8 mouse cellular contexts compared by ENCODE assay signal in genomic region chr8:105298351-105299252, GRCm38 (mm10). TPM values are rescaled to one million over a fixed set of nuclear protein-coding genes. Genes with fewer than 3 reads are reported as not detected.
A peak's percentile ranks its signal among the peaks of the same experiment; 100 is the strongest.
DNase-seq lines count a peak whose midpoint lies in the region; ATAC-seq and TF ChIP-seq lines count a peak whose summit lies in the region.

No protein-coding gene starts in this region.

- intact Hi-C loops in gastrocnemius, adult 2 months (cut with DNase I), result loop anchor here (2.0 kb wide), 1 partner anchor 28 kb away; the partner anchor contains the start of genes Lrrc29 and Tmem208
- intact Hi-C loops in gastrocnemius, postnatal 36 days (cut with DNase I), result no loop called here

- 64% methylated on average over 18 of the region's 18 CpGs for WGBS in forebrain, embryonic 14.5 days
- 26% methylated on average over 18 of the region's 18 CpGs for WGBS in liver, embryonic 13.5 days (ENCODE audit: insufficient replicate concordance)

- H3K4me2 ChIP-seq in forebrain, embryonic 14.5 days (ENCODE audit: low read length), result peak overlapping the region; percentile 92
- peak overlapping the region; percentile 95 for H3K4me2 ChIP-seq in liver, embryonic 13.5 days

- peaks cover 49% of the 10 kb centered on the region for H3K36me3 ChIP-seq in forebrain, embryonic 14.5 days (ENCODE audit: control insufficient read depth, insufficient read depth, low read length)
- peaks cover 50% of the 10 kb centered on the region for H3K36me3 ChIP-seq in liver, embryonic 13.5 days

- H3K9me3 ChIP-seq in forebrain, embryonic 14.5 days (replicated peaks; ENCODE audit: control insufficient read depth, low read length), result no peaks in the 10 kb centered on the region
- no peaks in the 10 kb centered on the region for H3K9me3 ChIP-seq in liver, embryonic 13.5 days (replicated peaks)

- no peaks in the 10 kb centered on the region for H3K27me3 ChIP-seq in forebrain, embryonic 14.5 days (replicated peaks; ENCODE audit: control insufficient read depth, insufficient read depth, low read length)
- no peaks in the 10 kb centered on the region; the same call in 1 of the 2 replicates for H3K27me3 ChIP-seq in liver, embryonic 13.5 days

- TF ChIP-seq CTCF in gastrocnemius, adult 2 months (IDR thresholded peaks at IDR 0.05), result no peak

- ATAC-seq in forebrain, embryonic 14.5 days, result no peak
- ATAC-seq in liver, embryonic 13.5 days (ENCODE audit: low read depth), result peak; percentile 15; the same call in 1 of the 2 replicates

- H3K4me1 ChIP-seq in forebrain, embryonic 14.5 days (ENCODE audit: control insufficient read depth, insufficient read depth, low read length), result peaks cover 15% of the 10 kb centered on the region
- peaks cover 71% of the 10 kb centered on the region for H3K4me1 ChIP-seq in liver, embryonic 13.5 days (replicated peaks)

- H3K9ac ChIP-seq in forebrain, embryonic 14.5 days (ENCODE audit: low read length), result peak overlapping the region; percentile 91
- peak overlapping the region; percentile 99 for H3K9ac ChIP-seq in liver, embryonic 13.5 days

- DNase-seq in gastrocnemius, adult 2 months, result peak; percentile 31
- no peak for DNase-seq in gastrocnemius, postnatal 36 days
- DNase-seq in A20 (ENCODE audit: low read depth, low spot score), result peak; percentile 47
- DNase-seq in forebrain, embryonic 14.5 days (ENCODE audit: low spot score), result no peak
- no peak for DNase-seq in liver, embryonic 13.5 days
- DNase-seq in thymus, postnatal 25 days, result peak; percentile 58
- DNase-seq in adrenal gland, adult 8-10 months, result no peak
- DNase-seq in adrenal gland, adult 18-20 months (ENCODE audit: low spot score in 2 of 2), result no peak

- H3K4me3 ChIP-seq in gastrocnemius, adult 2 months, result peak overlapping the region; percentile 99
- peak overlapping the region; percentile 97 for H3K4me3 ChIP-seq in forebrain, embryonic 14.5 days (ENCODE audit: low read depth, low read length)
- peak overlapping the region; percentile 99 for H3K4me3 ChIP-seq in liver, embryonic 13.5 days (replicated peaks)

- H3K27ac ChIP-seq in gastrocnemius, adult 2 months, result peak overlapping the region; percentile 91
- H3K27ac ChIP-seq in forebrain, embryonic 14.5 days (ENCODE audit: low read depth, low read length), result no peak overlapping the region
- H3K27ac ChIP-seq in liver, embryonic 13.5 days, result peak overlapping the region; percentile 97

RNA-seq across cellular contexts. Expression of gene E2f4, which starts 1.1 kb away (rescaled TPM):
- total RNA-seq in gastrocnemius, adult 2 months (2021), result 10 to 100 TPM; 26.8 to 29.7 TPM
- 10 to 100 TPM; 21.1 to 25.2 TPM for total RNA-seq in gastrocnemius, postnatal 36 days (2021)
- 50.8 and 51.9 TPM in 2 replicates for polyA plus RNA-seq in forebrain, embryonic 14.5 days (2014; fragmentation: Nextera tagmentation; extraction: Ambion mirVana)
- 187 and 232 TPM in 2 replicates for polyA plus RNA-seq in liver, embryonic 13.5 days (2015; fragmentation: Nextera tagmentation; extraction: Ambion mirVana)
- 10 to 100 TPM; 39.5 to 53.6 (median 42.0) TPM for total RNA-seq in adrenal gland, adult 8-10 months (2022)
- total RNA-seq in adrenal gland, adult 18-20 months (2021), result 10 to 100 TPM; 43.2 to 44.9 TPM

RNA-seq across cellular contexts. Expression of gene Exoc3l, which starts 2.7 kb away (rescaled TPM):
- 1 to 10 TPM in 1 of 2 experiments, under 1 TPM in 1; 0.84 to 2.3 TPM for total RNA-seq in gastrocnemius, adult 2 months (2021)
- total RNA-seq in gastrocnemius, postnatal 36 days (2021), result 1 to 10 TPM; 1.5 to 2.6 TPM
- polyA plus RNA-seq in forebrain, embryonic 14.5 days (2014; fragmentation: Nextera tagmentation; extraction: Ambion mirVana), result 8.3 and 8.8 TPM in 2 replicates
- polyA plus RNA-seq in liver, embryonic 13.5 days (2015; fragmentation: Nextera tagmentation; extraction: Ambion mirVana), result 6.2 and 6.7 TPM in 2 replicates
- total RNA-seq in adrenal gland, adult 8-10 months (2022), result 10 to 100 TPM; 20.0 to 57.6 (median 36.8) TPM
- total RNA-seq in adrenal gland, adult 18-20 months (2021), result 10 to 100 TPM; 15.6 to 17.2 TPM

RNA-seq across cellular contexts. Expression of gene Elmo3, which starts 6.8 kb away (rescaled TPM):
- total RNA-seq in gastrocnemius, adult 2 months (2021), result 1 to 10 TPM; 1.2 to 1.6 TPM
- under 1 TPM; 0.66 to 0.94 TPM for total RNA-seq in gastrocnemius, postnatal 36 days (2021)
- polyA plus RNA-seq in forebrain, embryonic 14.5 days (2014; fragmentation: Nextera tagmentation; extraction: Ambion mirVana), result 0.70 and 0.82 TPM in 2 replicates
- polyA plus RNA-seq in liver, embryonic 13.5 days (2015; fragmentation: Nextera tagmentation; extraction: Ambion mirVana), result 2.1 and 2.8 TPM in 2 replicates
- total RNA-seq in adrenal gland, adult 8-10 months (2022), result 10 to 100 TPM in 2 of 4 experiments, 1 to 10 TPM in 2; 7.0 to 14.0 (median 9.3) TPM
- total RNA-seq in adrenal gland, adult 18-20 months (2021), result 1 to 10 TPM; 4.5 to 6.9 TPM

RNA-seq across cellular contexts. Expression of gene 4931428F04Rik, which starts 8.9 kb away (rescaled TPM):
- under 1 TPM; 0.33 to 0.98 TPM for total RNA-seq in gastrocnemius, adult 2 months (2021)
- under 1 TPM; 0.35 to 0.82 TPM for total RNA-seq in gastrocnemius, postnatal 36 days (2021)
- polyA plus RNA-seq in forebrain, embryonic 14.5 days (2014; fragmentation: Nextera tagmentation; extraction: Ambion mirVana), result 67.9 and 69.5 TPM in 2 replicates
- 0.60 and 1.1 TPM in 2 replicates for polyA plus RNA-seq in liver, embryonic 13.5 days (2015; fragmentation: Nextera tagmentation; extraction: Ambion mirVana)
- total RNA-seq in adrenal gland, adult 8-10 months (2022), result 1 to 10 TPM; 2.6 to 5.0 (median 4.6) TPM
- 1 to 10 TPM; 2.2 to 2.8 TPM for total RNA-seq in adrenal gland, adult 18-20 months (2021)

RNA-seq across cellular contexts. Expression of gene Nol3, which starts 22.7 kb away (rescaled TPM):
- total RNA-seq in gastrocnemius, adult 2 months (2021), result 10 to 100 TPM; 27.9 to 32.4 TPM
- total RNA-seq in gastrocnemius, postnatal 36 days (2021), result 10 to 100 TPM; 23.9 to 26.0 TPM
- polyA plus RNA-seq in forebrain, embryonic 14.5 days (2014; fragmentation: Nextera tagmentation; extraction: Ambion mirVana), result 2.9 and 3.0 TPM in 2 replicates
- 0.10 and 0.14 TPM in 2 replicates for polyA plus RNA-seq in liver, embryonic 13.5 days (2015; fragmentation: Nextera tagmentation; extraction: Ambion mirVana)
- total RNA-seq in adrenal gland, adult 8-10 months (2022), result 10 to 100 TPM in 1 of 4 experiments, 1 to 10 TPM in 3; 5.5 to 11.7 (median 6.5) TPM
- 10 to 100 TPM in 1 of 2 experiments, 1 to 10 TPM in 1; 6.7 to 20.3 TPM for total RNA-seq in adrenal gland, adult 18-20 months (2021)

Comparison
In these comparisons a context has a peak if more than half of its experiments do, and no peak if none do; other contexts are left out.
1. DNase-seq: peak in gastrocnemius, adult 2 months (single experiment), A20 (single experiment) and thymus, postnatal 25 days (single experiment); none in gastrocnemius, postnatal 36 days (0 of 2), forebrain, embryonic 14.5 days (single experiment), liver, embryonic 13.5 days (single experiment), adrenal gland, adult 8-10 months (single experiment) and adrenal gland, adult 18-20 months (0 of 2).
2. RNA of gene Exoc3l, which starts 2.7 kb away (total RNA-seq): 20.0 to 57.6 TPM in adrenal gland, adult 8-10 months and 15.6 to 17.2 TPM in adrenal gland, adult 18-20 months; 1.5 to 2.6 TPM in gastrocnemius, postnatal 36 days and 0.84 to 2.3 TPM in gastrocnemius, adult 2 months; every median in the first group is over 4 times any median in the second.
3. Peak in every context shown above with its lines, with median percentiles within 50 percentile points of each other: H3K4me3 ChIP-seq.